Mouse (Mus musculus) adipocyte (in vitro differentiated cells): ENCODE results near the gene Gbf1.
A peak's percentile ranks its signal among the peaks of the same experiment; 100 is the strongest.

Experiments
- DNase-seq: peaks from one replicate; pipeline ENCODE4 v3.0.0-alpha.2; 2016; ENCODE audit warnings: low spot score

Gene Gbf1

DNA sequence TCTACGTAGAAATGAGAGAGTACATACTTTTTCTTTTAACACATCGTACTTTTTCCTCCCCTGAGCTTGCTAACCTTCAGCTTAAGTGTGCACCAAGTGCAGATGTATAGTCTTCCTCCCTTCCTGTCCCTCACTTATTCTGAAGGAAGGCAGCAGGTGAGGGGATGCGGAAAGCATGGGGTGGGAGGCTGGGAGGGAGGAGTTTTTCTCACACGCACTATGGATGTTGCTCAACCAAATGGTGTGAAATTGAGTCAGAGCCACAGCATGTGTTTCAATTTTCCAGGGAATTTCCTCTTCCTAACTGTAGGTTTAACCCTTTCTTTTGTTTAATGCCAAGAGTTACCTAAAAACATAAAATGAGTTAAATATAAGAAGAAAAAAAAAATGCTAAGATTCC is 70.8 kb downstream of the Gbf1 start:
- no peak for DNase-seq

DNA sequence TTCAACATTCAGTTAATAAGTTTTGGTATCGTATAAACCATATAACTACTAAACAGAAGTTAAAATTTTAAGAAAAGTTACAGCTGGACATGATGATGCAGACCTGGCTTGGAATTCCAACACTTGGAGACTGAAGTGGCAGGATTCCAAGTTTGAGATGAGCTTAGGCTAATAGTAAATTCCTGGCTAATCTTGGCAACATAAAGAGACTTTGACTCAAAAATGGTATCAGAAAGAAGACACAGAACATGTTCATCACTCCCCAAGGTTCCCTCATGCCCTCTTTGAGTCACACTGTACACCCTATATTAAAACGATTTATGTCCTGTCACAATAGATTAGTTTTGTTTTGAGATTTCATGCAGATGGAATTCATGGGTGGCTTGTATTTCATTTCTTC is 72.6 kb downstream of the Gbf1 start:
- peak; percentile 52 for DNase-seq

DNA sequence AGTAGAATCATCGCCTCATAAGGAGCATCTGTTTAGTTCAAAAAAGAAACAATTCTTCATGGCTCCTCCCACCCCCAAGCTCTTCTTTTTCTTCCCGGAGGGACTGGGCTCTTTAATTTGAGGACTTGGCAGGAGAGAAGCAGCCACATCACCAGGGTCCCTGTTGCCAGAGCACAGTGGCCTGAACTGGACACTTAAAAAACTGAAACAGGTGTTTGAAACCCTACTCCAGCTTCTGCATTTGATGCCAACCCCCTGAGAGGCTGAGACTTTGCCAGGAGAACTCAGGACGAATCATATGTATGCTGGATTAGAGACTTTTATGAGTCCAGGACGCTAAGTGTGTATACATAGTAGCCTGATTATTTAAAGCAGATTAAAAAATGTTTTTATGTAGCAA is 73.2 kb downstream of the Gbf1 start:
- no peak for DNase-seq

DNA sequence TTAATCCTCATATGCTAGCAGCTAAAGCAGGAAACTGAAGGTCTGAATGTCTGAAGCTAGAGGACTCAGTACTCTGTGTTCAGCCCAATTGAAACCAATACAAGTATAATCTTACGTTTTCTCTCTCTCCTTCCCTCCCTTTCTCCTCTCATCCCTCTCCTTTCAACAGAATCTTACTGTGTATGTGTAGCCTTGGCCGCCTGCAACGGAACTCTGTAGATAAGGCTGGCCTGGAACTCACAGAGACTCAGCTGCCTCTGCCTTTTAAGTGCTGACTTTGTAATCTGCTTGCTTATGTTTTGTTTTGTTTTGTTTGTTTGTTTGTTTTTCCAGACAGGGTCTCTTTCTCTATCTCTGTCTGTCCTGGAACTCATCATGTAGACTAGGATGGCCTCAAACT is 74.0 kb downstream of the Gbf1 start:
- DNase-seq: no peak

DNA sequence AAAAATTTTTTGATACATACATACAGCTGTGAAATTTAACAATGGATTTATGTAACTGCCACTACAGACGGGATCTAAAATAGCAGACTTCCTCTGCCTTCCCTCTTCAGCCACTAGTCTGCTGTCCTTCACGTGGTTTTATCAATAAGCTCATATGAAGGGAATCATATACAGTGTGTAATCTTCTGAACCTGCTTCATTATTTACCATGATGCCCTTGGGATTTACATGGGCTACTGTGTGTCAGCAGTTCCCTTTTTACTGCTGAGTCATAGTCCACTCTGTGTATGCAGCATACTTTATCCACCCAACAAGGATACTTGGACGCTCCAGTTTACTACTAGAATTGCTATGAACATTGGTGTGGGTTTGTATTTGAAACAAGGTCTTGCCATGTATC is 75.0 kb downstream of the Gbf1 start:
- DNase-seq: no peak

DNA sequence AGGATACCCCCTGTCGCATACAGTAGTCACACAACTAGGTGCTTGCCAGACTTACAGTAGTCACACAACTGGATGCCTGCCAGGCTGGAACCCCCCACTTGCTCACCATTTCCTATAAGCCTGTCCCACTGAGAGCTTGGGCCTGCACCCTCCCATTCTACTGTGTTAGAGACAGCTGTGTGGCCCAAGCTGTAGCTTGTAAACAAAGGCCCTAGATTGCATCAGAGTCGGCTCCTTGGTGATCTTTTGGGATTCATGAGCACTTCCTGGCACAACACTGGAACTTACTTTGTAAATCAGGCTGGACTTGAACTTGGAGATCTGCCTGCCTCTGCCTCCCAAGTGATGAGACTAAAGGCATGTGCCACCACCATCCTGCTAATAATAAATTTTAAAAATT is 82.1 kb downstream of the Gbf1 start:
- DNase-seq: peak; percentile 50

DNA sequence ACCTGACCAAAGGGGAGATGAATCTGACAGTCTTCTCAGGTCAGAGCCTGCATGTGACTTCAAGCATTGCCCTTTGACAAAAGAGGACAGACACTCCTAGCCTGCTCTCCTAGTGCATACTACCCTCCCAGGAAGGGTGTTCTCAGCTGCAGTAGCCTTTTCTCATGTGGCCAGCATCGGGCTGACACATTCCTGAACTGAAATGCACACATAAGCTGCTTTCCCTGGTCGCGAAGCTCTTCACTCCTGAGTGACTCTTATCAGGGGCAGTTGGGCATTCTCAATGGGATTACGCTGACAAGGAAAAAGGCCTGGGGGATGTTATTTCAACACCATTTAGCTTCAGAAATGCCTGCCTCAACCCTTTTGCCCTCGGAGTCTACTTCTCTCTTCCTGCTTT is 84.3 kb downstream of the Gbf1 start:
- no peak for DNase-seq

DNA sequence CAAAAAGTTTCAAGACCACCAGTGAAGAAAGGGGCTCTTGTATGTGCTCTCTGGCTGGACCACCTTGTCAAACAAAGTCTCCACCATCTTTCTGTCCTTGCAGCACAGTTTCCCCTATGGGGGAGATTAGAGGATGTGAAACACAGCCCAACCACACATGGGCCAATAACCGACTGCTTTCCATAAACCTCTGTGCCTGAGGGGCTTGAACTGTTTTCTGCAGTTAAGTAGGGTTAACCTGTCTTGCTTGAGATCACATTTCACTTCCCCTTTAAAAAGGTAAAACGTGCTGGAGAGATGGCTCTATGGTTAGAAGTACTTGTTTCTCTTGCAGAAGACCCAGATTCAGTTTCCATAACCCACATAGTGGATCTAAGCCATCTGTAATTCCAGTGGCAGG is 87.9 kb downstream of the Gbf1 start:
- no peak for DNase-seq

DNA sequence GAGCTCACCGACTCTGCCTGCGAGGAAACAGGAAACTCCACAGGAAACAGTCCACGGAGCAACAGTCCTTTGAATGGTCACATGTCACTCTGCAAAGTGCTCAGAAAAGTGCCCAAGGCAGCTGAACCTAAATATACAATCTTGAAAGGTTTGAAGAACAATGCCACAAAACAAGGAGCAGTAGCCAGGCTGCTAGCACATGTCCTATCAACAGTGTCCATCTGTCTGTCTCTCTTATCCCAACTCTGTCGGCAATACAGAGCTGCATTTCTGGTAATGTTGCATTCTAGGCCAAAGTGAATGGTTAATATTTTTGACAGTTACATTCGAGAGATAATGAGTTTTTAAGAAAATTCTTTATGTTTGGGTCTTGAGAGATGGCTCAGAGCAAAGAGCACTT is 90.1 kb downstream of the Gbf1 start:
- DNase-seq: no peak

DNA sequence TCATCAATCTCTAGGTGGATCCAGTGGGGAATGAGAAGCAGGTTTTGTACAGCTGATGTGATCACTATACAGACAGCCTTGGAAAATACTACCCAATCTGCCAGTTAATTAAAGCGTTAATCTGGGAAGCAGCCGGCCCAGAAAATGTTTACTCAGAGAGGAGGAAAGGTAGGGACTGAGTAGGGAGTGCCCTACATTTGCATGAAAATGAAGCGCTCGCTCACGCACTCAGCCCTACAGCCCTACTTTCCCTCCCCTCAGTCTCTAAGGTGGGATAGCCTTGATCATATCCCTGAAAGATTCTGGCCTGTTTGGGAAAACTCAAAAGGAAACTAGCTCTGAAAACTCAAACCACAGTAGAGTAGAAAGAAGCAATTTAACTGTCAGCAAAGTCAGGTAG is 92.3 kb downstream of the Gbf1 start:
- no peak for DNase-seq

DNA sequence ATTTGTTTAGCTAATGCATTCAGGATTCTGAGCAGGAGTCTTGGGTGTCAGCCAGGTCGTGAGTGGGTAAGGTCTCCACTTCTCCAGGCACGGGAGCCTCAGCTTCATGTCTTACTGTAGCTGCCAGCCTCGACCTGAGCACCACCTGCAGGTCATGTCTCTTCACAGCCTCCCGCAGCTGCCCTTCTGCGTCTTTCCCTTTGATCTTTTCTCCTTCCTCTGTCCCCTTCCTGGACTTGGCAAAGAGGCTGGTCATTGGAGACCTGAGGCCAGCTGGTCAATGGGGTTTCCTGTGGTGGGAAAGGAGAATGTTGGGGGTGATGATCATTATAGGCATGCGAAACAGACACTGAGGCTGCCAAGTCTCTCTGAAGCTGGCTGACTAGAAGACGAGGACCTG is 96.7 kb downstream of the Gbf1 start:
- DNase-seq: no peak

DNA sequence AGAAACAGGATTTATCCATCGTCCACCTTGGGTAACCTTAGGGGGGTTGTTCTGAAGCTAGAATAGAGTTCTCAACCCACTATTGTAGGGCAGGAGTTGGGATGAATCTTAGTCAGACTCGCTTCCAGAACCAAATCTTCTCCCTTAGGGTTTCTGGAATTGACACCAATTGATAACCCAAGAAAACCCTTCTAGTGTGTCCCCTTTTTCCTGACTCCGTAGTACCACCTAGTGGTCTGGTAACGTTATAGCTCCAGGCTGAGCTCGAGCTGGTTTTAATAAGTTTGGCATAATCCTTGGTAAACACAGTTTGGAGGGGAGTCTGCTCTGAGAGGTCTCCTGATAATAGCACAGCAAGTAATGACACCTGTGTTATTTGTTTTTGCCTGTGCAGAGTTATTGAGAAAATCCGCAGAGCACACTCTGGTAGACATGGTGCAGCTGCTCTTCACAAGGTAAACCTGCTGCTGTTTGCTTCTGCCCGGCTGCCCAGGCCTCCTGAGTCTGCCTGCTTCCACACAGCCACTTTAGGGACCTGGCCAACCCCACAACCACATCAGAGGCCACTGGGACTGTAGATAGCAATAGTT is 101.9 kb downstream of the Gbf1 start:
- DNase-seq: peak; percentile 64

DNA sequence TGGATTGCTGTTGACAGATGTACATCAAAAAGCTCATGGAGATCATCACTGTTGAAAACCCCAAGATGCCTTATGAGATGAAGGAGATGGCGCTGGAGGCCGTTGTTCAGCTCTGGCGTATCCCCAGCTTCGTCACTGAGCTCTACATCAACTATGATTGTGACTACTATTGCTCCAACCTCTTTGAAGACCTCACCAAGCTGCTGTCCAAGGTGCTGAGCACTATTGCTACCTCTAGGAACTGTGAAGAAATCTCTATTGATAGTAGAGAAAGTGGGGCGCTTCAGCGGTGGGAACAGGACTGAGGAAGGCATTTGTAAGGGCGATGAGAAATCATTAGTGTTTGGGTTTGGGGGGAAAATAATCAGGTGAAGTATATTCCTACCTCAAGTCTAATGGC is 112.5 kb downstream of the Gbf1 start:
- peak; percentile 24 for DNase-seq

DNA sequence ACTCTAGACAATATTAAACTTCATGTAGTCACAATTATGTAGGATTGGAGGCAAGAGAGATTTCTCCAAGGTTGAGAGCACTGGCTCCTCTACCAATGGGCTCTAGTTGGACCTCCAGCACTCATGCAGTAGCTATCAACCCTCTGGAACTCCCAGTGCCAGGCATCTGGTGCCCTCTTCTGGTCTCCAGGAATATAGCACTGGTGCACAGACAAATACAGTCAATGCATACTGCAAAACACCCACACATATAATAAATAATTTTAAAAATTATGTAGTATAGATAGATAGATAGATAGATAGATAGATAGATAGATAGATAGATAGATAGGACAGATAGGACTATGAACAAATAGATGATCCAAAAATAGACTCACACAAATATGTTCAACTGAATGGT is 123.0 kb downstream of the Gbf1 start:
- peak; percentile 29 for DNase-seq

DNA sequence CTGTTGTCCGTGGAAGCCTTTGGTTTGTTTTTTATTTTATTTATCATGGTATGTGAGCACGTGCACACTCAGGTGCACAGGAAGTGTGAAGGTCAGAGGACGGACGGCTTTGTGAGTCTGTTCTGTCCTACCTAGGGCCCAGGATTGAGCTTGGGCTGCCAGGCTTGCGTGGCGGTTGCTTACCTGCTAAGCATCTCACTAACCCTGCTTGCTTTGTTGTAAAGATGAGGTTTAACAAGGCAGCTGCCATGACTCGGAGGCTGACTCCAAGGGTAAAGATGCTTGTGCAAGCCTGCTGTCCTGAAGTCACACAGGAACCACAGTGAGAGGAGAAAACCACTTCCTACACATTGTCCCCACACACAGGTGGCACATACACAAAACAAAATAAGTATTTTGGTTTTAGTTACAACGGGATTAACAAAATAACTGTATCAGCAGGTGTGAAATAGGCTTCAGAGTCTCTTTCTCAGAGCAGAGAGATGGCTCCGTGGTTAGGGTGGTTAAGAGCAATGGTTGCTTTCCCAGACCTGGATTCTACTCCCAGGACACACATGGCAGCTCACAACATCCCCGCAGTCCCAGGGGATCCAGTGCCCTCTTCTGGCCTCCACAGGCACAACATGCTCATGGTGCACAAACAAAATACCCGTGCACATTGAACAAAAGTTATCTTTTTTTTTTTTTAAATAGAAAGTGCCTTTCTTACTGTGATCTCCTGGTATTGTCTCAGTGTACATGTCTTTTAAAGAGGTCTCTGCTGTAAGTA is 130.0 kb downstream of the Gbf1 start:
- no peak for DNase-seq

DNA sequence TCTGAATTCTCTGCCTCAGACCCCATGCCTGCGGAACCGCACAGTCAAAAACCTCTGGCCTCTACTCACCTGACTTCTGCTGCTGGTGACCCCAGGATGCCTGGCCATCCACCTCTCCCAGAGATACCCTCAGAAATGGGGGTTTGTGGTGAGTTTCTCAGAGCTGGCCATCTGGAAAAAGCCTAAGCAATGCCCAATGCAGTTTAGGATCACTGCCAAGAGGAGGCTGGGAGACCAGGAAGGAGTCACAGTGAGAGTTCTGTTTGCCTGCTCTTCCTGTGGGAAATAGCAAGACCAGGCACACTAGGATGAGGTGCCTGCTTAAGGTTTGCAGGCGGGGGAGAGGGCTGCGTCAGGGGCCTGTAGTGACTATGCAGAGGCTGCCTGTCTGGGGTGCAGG is 132.4 kb downstream of the Gbf1 start:
- no peak for DNase-seq

DNA sequence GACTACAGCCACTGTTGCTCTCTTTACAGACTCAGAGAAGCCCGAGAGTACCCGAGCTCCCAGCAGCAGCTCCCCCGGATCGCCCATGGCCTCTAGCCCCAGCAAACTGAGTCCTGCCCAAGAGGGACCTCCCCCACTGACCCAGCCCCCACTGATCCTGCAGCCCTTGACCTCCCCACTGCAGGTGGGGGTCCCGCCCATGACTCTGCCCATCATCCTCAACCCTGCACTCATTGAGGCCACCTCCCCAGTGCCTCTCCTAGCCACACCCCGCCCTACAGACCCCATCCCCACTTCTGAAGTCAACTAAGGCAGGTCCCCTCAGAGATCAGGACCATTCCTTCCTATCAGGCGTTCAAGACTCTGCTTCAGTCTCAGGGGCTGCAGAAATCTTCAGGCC is 133.3 kb downstream of the Gbf1 start:
- DNase-seq: no peak

DNA sequence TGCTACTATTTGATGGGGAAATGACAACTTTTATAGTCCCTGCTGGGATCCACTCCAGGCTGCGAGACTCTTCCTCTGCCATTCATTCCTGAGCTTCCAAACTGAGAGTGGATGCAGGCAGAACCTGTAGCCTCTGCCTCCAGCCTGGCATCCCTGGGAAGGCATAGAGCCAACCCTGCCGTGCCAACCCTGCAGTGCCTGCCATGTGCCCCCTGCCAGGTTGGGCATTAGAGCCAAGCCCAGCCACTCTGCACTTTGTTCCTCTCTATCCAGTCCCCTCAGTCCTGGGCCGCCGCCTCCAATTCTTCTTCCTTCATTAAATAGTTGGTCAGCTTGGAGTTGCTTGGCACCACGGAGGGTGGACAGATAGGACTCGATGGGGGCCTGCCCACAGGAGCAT is 133.7 kb downstream of the Gbf1 start:
- DNase-seq: no peak

DNA sequence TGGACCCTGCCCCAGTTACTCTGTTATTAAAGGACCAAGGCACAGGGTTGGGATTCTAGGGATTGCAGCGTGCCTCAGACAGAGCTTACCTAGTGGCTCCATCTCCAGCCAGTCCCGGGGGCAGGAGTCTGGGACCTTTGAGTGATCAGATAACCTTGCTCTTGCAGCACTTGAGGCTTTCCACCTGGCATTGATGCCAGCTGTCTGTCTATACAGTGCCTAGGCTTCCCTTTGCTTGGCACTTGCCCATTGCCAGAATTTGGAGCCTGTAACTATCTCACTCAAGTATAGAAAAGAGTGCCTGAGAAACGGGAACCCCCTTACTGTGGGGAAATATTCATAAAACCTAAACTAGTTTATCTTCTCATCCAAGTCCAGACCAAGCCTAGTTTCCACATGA is 134.6 kb downstream of the Gbf1 start:
- no peak for DNase-seq

DNA sequence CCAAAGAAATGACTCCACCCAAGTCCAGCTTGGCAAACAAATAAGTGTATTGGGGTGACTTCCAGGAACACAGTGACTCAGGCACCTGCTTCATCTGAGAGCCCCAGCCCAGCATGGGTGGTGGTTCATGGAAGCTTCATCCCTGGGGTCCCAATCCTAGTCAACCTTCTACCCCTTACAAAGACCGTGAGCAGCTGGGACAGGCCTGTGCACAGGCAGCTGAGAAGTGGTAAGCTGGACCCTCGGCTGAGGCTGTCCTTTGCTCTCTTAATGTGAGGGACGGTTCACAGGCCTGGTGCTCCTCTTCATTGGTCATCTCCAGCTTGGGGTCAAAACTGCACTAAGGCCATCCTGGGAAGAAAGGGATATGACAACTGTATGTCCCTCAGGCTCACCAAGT is 135.3 kb downstream of the Gbf1 start:
- DNase-seq: no peak

DNA sequence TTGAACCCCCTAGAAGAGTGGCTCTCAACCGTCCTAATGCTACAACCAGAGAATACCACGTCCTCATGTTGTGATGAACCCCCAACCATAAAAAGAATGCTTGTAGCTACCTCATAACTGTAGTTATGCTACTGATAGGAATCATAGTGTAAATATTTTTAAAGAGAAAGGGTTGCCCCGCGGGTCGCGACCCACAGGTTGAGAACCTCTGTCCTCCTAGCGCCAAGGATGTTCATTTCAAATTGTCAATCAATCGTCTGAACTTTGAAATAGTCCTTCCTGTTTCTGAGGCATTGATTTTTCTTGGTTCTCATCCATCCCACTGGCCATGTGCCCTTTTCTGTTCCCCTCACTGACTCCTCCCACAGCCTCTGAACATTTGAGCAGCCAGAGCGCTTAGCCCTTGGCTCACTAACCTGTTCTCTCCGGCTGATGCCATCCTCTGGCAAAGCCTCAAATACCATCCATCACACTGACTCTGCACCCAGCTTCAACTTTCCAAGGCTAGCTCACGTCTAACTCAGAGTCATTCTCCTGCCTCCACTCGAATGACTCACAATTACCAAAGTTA is 138.3 kb downstream of the Gbf1 start:
- DNase-seq: peak; percentile 64

DNA sequence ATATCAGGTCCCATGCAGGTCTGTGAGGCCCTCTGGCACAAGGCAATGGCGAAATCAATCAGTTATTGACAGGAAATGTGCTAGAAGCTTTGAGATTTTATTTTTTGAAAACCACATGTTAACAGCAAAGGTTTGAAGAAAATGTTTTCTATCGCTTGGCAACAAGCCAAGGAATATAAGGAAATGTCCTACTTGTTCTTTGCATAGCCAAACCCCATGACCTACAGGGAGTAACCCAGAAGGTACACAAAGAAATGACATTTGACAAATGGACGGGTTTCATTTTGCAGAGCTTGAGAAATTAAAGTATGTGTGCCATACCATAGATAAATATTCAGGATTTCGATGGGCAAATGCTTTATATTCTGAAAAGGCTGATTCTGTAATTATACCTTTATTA is 144.6 kb downstream of the Gbf1 start:
- DNase-seq: no peak

DNA sequence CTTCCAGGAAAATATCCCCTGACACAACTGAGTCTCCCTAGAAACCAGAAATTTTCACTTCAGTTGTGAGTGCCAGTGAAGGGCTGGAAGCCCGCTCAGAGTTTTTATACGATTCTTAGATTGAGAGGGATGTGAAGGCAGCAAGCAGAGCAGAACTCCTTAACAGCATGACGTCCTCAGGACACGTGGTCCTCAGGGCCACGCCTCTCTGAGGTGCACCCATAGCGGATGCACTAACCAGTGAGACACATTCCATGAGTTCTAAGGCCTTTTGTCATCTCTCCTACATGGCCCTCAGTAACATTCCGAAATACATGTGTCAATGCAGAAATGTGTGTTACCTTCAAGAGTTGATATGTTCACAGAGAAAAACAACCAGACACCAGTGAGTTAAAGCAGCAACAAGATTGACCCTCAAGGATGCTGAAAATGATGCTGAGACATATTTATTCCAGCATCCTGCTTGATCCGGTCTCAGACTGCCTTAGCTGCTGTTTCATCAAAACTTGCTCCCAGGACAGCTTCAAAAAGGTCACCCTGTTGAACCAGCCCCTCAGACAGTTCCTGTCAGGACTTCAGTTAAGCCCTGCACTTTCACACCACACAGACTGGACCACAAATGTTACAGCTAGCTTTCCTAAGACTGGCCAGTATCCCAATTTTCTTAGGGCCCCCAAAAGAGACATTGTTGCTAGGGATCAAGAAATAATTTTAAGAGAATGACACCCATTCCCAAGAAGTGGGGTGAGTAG is 148.2 kb downstream of the Gbf1 start:
- DNase-seq: no peak
